Mouse (Mus musculus): ENCODE data around the gene Tmem200b. TPM values are rescaled to one million over a fixed set of nuclear protein-coding genes. Genes with fewer than 3 reads are reported as not detected.
A peak's percentile ranks its signal among the peaks of the same experiment; 100 is the strongest.

The Tmem200b gene
- total RNA-seq (2021): 1 to 10 TPM; 1.2 to 1.3 TPM
- long read RNA-seq, partial matches to known transcripts: 4 of 5 reads
- long read RNA-seq, other reads (novel, unspliced or antisense): 1 of 5 reads

DNA sequence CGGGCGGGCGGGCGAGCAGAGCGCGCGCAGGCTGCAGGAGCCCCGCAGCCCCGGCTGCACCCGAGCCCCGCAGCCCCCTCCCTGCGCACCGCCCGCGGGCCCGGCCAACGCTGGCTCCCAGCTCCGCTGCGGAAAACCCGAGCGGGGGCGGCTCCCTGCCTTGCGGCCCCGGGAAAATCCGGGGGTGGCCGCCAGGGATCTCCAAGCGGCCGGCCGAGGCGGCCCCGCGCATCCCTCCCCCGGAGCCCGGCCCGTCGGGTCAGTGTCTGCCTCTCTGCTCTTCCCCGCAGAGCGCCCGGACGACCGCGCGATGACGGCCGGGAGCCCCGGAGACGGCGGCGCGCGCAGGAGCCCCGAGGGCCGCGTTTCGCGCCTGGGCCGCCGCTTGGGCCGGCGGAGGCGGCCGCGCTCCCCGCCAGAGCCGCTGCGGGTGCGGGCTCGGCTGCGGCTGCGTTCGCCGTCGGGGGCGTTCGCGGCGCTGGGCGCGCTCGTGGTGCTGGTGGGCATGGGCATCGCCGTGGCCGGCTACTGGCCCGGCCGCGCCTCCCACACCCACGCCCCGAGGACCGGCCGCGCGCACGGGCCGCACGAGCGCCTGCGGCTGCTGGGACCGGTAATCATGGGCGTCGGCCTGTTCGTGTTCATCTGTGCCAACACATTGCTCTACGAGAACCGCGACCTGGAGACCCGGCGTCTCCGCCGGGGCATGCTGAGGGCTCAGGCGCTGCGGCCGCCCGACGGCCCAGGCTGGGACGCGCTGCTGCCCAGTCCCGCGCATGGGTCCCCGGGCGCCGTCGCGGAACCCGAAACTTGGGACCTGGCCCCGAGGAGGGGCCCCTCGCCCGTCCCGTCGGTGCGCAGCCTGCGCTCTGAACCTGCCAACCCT is at the start of gene Tmem200b:
Gene Tmem200b, plus strand, starts transcription at position 311 of the 886 bp plus-strand sequence.
- DNase-seq (ENCODE audit: low spot score in 2 of 2): no peak

DNA sequence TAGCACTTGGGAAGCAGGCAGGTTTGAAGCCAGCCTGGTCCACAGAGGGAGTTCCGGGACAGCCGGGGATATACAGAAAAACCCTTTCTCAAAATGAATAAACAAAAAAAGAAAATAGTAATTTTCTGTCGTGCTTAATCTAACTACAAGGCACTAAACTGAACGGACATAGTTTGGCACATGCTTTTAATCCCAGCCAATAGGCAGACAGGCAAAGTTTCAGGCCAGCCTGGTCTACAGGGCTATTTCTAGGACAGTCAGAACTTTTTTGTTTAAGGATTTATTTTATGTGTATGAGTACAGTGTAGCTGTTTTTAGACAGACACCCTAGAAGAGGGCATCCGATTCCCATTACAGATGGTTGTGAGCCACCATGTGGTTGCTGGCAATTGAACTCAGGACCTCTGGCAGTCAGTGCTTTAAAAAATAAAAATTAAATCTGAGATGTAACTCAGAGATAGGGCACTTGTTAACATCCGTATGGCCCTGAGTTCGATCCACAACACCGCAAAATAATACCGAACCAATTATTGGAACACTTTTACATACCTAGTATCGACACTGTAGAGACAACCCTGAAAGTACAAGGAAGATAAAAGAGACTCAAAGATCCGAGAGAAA is 48.8 kb upstream of the Tmem200b start:
- peak in 1 of 2 experiments; percentile 14 for DNase-seq (ENCODE audit: low spot score in 2 of 2)

DNA sequence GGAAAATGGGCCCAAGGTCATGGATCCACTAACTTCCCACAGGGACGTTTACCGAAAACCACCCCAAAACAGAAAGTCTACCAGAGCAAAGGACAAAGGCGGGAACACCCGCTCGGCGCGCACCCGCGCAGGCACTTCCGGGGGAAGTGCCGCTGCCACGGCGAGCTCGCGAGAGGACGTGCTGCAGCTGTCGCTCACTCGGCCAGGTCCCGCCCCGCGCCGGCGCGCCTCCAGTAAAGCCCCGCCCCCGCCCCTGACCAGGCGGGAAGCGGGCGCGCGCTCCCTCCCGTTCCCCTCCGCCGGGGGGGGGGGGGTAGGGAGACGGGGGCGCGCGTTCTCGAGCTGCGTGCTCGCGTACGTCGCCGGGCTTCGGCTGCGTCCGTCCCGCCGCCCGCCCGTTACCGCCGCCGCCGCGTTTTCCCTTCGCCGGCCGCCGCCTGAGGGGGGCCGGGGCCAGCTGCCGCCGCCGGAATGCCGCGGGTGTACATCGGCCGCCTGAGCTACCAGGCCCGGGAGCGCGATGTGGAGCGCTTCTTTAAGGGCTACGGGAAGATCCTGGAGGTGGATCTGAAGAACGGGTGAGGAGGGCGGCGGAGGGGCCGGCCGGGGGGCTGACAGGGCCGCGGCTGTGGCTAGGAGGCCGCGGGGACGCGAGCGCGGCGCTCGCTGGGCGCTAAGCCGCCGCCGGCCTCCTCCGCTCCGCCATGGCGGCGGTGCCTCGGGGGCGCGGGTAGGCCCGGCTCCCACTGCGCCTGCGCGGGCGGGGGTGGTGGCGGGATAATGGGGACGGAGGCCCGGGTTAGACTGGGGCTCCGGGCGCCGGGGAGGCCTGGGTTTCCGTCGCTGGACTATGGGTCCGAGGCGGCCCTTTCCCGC is 48.0 kb upstream of the Tmem200b start, which contains the start of gene Srsf4:
Gene Srsf4, plus strand, starts transcription at position 325 of the 876 bp plus-strand sequence.
- peak; percentile 87 to 96 for DNase-seq (ENCODE audit: low spot score in 2 of 2)

DNA sequence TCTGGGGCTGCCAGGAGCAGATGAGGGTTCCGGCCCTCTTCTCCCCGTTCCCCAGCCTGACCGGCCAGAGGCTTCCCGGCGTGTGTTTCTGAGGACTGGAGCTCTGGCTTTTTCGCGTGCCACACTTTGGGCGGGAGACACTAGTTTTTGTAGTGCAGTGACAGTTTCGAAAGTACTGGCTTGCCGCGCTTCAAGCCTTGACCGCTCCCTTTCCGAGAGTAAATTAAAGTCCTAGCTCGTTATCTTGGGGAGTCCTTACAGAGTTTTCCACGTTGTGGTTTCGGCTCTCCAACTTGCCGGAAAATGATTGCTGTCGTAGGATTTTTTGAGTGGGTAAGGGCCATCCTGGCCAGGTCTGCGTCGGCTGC is 47.4 kb upstream of the Tmem200b start:
- no peak for DNase-seq (ENCODE audit: low spot score in 2 of 2)

DNA sequence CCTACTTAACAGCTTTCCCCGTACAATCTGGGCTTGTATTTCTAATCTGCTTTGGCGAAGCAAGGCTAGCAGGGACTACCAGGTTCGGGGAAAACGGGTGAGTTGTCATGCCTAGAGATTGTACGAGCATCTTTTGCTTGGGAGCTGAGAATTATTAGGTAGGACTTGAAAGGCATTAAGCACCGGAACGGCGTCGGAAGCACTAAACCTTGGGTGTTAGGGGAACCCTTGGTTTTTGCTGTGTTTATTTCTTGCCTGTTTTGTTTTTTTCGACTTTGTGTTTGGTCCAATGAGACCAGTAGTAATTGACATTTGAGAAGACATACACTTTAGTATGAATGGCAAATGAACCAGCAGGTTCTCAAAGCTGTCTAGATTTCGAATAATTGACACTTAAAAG is 47.0 kb upstream of the Tmem200b start:
- no peak for DNase-seq (ENCODE audit: low spot score in 2 of 2)

DNA sequence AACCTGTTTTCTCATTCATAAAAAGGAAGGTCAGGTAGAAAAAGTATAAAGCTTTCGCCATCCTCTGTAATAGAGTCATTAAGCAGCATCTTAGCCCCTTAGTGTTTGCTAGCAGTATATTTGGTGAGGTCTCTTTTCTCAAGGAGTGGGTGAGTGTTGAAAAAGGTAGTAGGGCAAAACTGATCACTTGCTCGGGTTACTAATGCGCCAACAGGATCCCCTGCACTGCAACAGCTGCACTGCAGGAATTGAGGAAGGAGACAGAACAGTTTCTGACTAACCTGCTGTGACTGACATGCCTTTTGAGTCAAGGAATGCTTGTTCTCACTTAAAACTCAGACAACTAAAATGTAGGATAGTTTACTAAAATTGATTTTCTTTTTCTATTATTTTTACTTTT is 46.3 kb upstream of the Tmem200b start:
- no peak for DNase-seq (ENCODE audit: low spot score in 2 of 2)

DNA sequence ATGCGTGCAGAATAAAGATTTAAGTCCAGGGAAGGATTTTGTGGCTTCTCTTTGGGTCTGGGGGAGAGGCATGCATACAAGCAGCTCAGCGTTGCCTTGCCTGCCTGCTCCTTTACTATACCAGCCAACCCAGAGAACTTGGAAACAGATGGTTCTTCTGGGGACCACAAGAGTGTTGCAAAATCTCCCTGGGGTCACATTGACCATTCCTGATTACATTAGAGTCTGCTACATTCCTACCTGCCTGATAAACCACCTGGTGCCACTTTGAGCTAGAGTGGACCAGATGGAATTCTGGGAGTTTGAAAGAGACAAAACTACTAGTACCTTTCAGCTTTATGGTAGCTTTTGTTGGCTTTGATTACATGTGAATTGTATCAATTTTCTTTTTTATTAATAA is 44.7 kb upstream of the Tmem200b start:
- no peak for DNase-seq (ENCODE audit: low spot score in 2 of 2)

DNA sequence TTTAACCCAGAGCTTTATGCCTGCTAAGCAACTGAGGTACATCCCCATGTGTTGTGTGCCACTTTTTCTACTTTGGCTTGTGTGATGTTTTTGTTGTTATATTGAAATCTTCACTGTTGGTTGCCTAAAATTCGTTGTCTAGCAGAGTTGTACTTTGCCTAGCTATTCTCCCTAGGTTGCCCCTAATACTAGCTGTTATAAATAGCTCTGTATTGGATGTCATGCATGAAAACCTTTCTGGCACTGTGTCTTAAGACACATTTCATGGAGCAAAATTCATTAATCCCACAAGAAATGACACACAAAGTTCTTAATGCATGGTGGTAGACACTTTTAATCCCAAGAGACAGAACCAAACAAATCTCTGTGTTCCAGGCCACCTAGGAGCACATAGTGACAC is 41.9 kb upstream of the Tmem200b start:
- no peak for DNase-seq (ENCODE audit: low spot score in 2 of 2)

DNA sequence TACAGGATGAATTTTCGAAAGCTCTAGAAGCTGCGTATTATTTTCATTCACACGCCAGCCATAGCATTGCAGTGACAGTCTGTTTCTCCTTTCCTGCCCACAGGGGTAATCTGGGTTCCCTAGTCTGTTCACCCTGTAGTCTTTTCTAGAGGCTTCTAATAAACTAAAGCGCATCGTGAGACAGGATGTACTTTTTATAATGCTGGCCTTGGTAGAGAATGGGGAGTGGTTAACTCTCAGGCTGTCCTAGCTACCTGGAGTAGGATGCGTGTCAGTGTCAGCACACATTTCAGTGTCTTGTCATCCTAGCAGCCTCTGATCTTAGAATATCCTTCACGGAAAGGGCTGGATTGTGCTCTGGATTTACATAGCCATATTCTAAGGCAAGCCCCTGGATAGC is 40.3 kb upstream of the Tmem200b start:
- no peak for DNase-seq (ENCODE audit: low spot score in 2 of 2)

DNA sequence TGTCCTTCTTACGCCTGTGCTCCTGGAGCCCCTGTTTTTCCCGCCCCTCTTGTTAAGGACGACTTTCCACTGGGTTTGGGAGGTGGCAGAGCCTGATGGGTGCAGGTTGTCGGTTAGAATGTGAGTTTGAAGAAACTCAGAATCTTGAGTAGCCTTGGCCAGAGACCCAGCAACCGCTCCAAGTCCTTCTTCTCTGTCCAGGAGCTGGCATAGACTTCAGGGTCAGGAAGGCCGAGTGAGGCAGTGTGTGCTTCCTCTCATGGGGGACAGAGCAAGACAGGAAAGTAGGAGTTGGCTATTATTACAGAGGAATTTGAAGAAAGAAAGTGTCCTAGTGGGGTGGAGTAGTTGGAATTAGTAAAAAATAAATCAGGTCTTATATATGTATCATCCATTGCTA is 38.0 kb upstream of the Tmem200b start:
- no peak for DNase-seq (ENCODE audit: low spot score in 2 of 2)

DNA sequence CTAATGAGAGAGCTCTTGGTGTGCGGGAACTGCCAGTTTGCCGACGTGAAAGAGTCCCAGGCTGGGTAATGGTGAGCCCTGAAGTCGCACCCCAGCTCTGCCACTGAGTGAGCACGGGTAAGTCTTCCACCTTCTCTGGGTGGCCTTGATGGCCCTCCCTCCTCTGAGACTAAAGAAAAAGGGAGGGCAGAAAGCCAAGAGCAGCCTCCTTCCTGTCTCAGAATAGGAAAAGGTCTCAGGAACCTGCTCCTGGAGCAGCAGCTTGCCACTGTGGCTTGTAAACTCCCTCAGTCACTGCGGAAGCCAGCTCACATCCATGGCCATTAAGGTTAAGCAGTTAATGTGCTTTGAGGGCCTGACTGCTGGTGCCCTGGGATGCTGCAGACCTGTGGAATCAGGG is 36.2 kb upstream of the Tmem200b start:
- DNase-seq (ENCODE audit: low spot score in 2 of 2): no peak

DNA sequence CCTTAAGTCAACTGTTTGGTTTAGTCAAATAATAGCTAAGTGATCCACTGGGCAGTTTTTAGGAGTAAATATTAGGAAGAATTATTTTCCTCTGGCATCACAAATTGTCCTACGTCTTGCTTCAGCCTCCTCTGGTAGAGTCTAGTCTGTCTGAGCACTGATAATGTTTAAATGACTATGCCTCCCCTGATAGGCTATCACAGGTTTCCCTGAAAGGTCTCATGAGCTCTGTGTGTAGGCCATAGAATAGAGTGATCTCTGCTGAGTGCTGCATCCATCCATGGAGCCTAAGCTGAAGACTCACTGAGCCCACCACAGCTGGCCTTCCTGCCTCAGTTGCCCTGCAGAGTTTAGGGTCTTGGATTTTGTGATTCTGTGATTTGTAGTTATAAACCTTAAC is 33.0 kb upstream of the Tmem200b start:
- DNase-seq (ENCODE audit: low spot score in 2 of 2): no peak

DNA sequence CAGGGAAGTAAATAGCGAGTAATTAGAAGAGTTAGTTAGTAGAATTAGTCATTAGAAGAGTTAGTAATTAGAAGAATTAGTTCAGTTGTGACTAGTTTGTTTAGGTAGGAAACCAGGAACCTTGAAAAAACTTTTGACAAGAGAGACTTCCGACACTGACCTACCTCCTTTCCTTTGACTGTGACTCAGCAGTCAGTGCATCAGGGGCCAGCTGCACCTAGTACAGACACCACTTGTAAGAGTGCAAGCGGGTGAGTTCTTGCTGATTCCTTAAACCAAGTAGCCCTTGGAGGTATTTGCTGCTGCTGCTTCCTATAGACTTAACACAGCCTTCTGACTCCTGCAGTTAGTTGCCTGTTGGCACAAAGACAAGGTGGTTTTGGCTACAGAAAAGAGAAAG is 30.9 kb upstream of the Tmem200b start:
- DNase-seq (ENCODE audit: low spot score in 2 of 2): no peak

DNA sequence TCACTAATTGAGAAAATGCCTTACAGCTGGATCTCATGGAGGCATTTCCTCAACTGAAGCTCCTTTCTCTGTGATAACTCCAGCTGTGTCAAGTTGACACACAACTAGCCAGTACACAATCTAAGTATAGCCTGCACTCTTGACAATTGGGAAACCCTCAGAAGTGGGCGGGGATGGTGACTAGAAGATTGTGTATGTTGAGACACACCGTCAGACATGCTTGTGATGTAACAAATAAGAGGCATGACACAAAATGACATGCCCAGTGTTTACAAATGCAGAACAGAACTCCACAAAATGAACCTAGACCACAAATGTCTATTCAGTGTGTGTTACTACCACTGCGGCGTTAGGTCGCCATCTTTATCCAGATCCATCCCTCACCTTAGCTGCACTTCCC is 24.5 kb upstream of the Tmem200b start:
- DNase-seq (ENCODE audit: low spot score in 2 of 2): no peak

DNA sequence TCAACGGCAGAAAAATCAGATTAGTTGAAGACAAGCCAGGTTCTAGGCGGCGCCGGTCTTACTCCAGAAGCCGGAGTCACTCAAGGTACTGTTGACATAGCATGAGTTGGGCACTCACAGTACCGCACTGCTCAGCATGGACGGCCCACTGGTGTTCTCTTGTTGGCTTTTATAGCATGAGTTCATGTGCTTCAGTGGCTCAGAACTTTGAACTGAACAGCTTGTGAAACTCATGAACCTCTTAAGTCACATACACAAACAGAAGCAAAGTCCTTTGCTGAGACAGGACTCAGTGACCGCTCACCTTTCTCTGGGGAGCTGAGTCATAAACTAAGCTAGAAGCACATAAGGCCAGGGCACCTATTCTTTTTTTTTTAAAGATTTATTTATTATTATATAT is 23.8 kb upstream of the Tmem200b start:
- DNase-seq (ENCODE audit: low spot score in 2 of 2): no peak

DNA sequence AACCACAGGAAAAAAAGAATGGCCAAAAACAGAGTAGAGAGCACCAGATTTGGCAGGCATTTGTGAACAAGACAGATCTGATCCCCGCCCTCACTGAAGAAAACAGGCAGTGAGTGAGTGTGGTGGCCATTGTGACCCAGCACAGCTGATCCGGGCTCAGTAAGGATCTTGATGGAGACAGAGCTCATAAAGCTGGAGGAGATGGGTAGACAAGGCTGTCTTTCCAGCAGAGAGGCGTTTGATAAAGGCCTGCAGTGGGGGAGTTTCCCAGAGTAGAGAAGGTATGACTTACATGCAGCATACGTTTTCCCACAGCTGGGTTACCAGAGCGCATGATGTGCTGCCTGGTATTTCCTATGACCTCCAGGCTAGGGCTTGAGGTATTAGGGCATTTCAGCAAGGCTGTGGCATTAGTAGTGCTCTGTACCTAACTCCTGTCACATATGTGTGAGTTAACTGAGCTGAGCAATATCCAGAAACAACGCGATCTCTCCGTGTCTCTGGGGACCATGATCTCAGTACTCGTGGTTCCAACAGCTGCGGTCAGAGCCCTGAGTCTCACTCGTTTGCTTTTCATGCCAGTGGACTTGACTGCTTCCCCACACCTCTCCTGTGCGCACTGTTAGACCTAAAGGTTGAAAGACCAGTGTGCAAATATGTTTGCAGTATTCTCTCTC is 22.9 kb upstream of the Tmem200b start:
- DNase-seq (ENCODE audit: low spot score in 2 of 2): no peak

DNA sequence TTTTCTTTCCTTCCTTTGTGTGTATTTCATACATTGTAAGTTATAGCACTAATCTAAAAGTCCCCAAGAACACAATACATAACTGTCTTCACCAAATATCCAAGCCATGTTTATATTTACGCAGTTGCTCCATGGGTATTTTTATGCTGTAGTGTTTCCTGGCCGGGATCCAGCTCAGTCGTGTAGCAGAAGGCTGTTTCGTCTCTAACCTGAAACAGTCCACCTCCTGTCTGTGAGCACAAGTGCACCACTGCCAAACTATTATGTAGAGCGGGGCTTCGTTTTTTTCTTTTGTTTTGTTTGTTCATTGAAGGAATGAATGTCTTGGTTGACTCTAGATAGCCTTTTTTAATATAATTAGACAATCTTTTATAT is 22.4 kb upstream of the Tmem200b start:
- no peak for DNase-seq (ENCODE audit: low spot score in 2 of 2)

DNA sequence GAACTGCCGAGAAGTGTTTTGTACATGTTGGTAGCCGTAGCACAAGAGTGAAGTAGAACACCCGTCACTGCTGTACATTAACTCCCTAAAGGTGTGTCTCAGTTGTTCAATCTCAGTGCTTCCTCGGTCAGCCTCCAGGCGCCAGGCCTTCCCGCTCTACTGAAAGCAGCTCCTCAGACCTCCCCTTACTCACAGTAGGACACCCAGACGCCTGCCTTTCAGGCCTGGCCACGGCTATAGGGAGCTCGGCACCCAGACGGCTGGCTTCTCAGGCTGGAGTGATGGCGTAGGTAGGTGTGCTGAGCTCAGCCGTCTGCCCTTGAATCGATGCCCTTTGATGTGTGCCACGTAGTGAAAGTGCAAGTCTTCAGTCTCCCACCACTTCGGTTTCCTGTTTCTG is 20.5 kb upstream of the Tmem200b start:
- DNase-seq (ENCODE audit: low spot score in 2 of 2): no peak

DNA sequence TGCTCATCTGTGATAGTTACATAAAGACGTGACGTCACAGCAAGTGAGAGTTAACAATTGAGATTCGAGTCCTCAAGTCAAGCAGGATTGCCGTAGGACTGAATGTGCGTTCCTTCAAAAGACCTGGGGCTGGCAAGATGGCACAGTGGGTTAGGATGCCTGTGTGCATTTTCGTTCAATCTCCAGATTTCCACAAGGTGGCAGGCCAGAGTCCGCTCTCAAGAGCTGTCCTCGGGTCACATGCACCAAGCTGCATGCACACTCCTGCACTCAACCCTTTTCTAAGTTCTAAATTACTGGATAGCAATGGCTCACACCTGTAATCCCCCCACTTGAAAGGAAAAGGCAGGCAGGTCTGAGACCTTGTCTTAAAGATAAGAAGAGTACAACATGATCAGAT is 17.1 kb upstream of the Tmem200b start:
- DNase-seq (ENCODE audit: low spot score in 2 of 2): peak in 1 of 2 experiments; percentile 57

DNA sequence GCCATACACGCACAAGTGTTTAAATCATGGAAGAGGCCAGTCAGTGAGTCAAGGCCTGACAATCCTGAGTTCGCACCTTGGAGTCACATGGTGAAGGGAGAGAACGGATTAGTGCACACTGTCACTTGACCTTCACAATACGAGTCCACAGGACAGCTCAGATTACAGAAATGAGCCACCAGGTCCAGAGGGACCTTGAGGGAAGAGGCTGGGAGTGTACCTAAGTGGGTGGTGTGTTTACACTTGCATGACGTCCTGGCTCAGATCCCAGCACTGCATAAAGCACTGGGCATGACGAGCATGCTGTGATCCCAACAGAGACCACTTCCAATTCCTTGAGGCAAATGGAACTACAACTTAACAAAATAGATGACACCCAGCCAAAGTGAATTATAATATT is 15.1 kb upstream of the Tmem200b start:
- DNase-seq (ENCODE audit: low spot score in 2 of 2): no peak

DNA sequence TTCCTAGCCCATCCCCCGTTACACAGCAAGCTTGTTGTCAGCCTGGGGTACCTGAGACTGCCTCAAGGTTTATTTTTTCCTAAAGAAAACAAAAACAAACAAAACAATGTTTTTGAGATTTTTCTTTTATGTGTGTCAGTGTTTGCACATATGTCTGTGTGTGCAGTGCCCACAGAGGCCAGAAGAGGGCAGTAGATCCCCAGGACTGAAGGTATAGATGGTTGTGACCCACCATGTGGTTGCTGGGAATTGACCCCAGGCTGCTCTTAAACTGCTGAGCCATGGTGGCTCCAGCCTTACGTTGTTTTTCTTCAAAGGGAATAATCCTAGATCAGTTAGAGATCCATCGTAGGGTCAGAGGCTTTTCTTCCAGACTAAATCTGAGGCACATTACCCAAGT is 13.7 kb upstream of the Tmem200b start:
- no peak for DNase-seq (ENCODE audit: low spot score in 2 of 2)

Data from layer of hippocampus, adult 18-20 months (tissue).